Mouse (Mus musculus) embryonic facial prominence, embryonic 12.5 days (tissue): Measurements from ENCODE around the gene Ltbp1. TPM values are rescaled to one million over a fixed set of nuclear protein-coding genes. Genes with fewer than 3 reads are reported as not detected.

ENCODE experiments used
- ATAC-seq: fragments of 200-750 bp; cut with Nextera tagmentation; 2 replicates; pipeline ENCODE4 v1.8.0; 2017; ENCODE audit not compliant: insufficient number of reproducible peaks, insufficient read depth, low FRiP score, low TSS enrichment
- H3K27ac ChIP-seq: fragments of 300-500 bp; sonication (generic); 2 replicates; pipeline ENCODE4 v1.5.1; 2016; ENCODE audit warnings: mild to moderate bottlenecking
- H3K27me3 ChIP-seq: fragments of 300-500 bp; sonication (generic); 2 replicates; pipeline ENCODE4 v1.6.1; 2016; ENCODE audit warnings: mild to moderate bottlenecking, moderate library complexity
- H3K36me3 ChIP-seq: fragments of 300-500 bp; sonication (generic); 2 replicates; pipeline ENCODE4 v1.6.1; 2016; ENCODE audit warnings: mild to moderate bottlenecking
- H3K4me1 ChIP-seq: fragments of 300-500 bp; sonication (generic); 2 replicates; pipeline ENCODE4 v1.6.1; 2016
- H3K4me2 ChIP-seq: fragments of 300-500 bp; sonication (generic); replicated peaks from 2 replicates; pipeline ENCODE4 v1.6.1; 2016; ENCODE audit warnings: mild to moderate bottlenecking, moderate library complexity
- H3K4me3 ChIP-seq: fragments of 300-500 bp; sonication (generic); 2 replicates; pipeline ENCODE4 v1.5.1; 2016; ENCODE audit warnings: mild to moderate bottlenecking
- H3K9ac ChIP-seq: fragments of 300-500 bp; sonication (generic); 2 replicates; pipeline ENCODE4 v1.6.1; 2016; ENCODE audit warnings: mild to moderate bottlenecking, moderate library complexity
- H3K9me3 ChIP-seq: fragments of 300-500 bp; sonication (generic); 2 replicates; pipeline ENCODE4 v1.6.1; 2016; ENCODE audit warnings: mild to moderate bottlenecking, moderate library complexity
- WGBS: fragments of 180-500 bp; shearing (Covaris S2); methylation state at CpG from one replicate; pipeline ENCODE4 v1.1.7; 2016; 5-methylcytosine and 5-hydroxymethylcytosine counted together
- polyA plus RNA-seq: library from polyadenylated mRNA; unstranded; fragments of >200 nt; fragmentation: Nextera tagmentation; extraction: Ambion mirVana; gene quantifications from 2 replicates; pipeline ENCODE4 v1.2.1, GENCODE M21; 2016

Ltbp1 gene
- polyA plus RNA-seq, 1 experiment from 2014 or later, result 36.7 TPM

- WGBS, result 86% methylated on average over 4 of the region's 4 CpGs
- no peak for ATAC-seq
- H3K36me3 ChIP-seq, result peaks cover 5% of the 10 kb centered on the region; the same call in 1 of the 2 replicates
Measured at GRCm38 (mm10) chr17:75388402-75388801, 383.0 kb downstream of the Ltbp1 start.

GRCm38 (mm10) chr17:75390142-75390541 is 384.8 kb downstream of the Ltbp1 start:
- no peak for ATAC-seq
- Histone ChIP-seq H3K9ac (no peak overlapping the region), H3K9me3 (no peaks in the 10 kb centered on the region), H3K4me1 (no peaks in the 10 kb centered on the region), H3K27me3 (no peaks in the 10 kb centered on the region), H3K4me2 (no peak overlapping the region), H3K4me3 (no peak overlapping the region), H3K27ac (no peak overlapping the region), H3K36me3 (peaks cover 5% of the 10 kb centered on the region; the same call in 1 of the 2 replicates)
- 93% methylated on average over 10 of the region's 10 CpGs for WGBS

More at GRCm38 (mm10) chr17:75388402-75388801, 383.0 kb downstream of the Ltbp1 start:
- Histone ChIP-seq H3K4me2 (no peak overlapping the region), H3K9me3 (no peaks in the 10 kb centered on the region), H3K27me3 (no peaks in the 10 kb centered on the region), H3K27ac (no peak overlapping the region), H3K4me1 (no peaks in the 10 kb centered on the region), H3K4me3 (no peak overlapping the region), H3K9ac (no peak overlapping the region)

GRCm38 (mm10) chr17:75391429-75392192 is 386.2 kb downstream of the Ltbp1 start:
- no peak overlapping the region for H3K4me2 ChIP-seq
- ATAC-seq, result no peak
- H3K27me3 ChIP-seq, result no peaks in the 10 kb centered on the region
- peaks cover 5% of the 10 kb centered on the region; the same call in 1 of the 2 replicates for H3K36me3 ChIP-seq
- H3K27ac ChIP-seq, result no peak overlapping the region
- H3K4me1 ChIP-seq, result no peaks in the 10 kb centered on the region
- no peak overlapping the region for H3K4me3 ChIP-seq
- WGBS, result 89% methylated on average over 6 of the region's 6 CpGs
- no peak overlapping the region for H3K9ac ChIP-seq
- no peaks in the 10 kb centered on the region for H3K9me3 ChIP-seq

DNA sequence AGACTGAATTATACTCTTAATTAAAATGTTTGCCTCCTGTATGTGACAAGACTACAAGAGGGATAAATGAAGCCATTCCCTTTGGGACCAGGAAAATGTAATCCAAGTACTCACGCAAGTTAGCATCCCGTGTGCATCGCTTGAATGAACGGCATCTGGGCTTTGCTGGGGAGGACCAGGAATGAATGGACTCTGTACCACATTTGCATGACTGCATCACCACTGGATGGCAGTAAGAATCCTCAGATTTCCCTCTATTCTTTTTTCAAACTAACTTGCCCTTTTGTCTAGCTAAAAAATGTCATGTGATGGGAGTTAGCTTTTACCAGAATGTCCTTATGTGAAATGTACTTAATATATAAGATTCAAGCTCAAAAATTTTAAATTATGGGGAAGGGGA is 401.0 kb downstream of the Ltbp1 start:
- WGBS, result 54% methylated on average over 4 of the region's 4 CpGs

DNA sequence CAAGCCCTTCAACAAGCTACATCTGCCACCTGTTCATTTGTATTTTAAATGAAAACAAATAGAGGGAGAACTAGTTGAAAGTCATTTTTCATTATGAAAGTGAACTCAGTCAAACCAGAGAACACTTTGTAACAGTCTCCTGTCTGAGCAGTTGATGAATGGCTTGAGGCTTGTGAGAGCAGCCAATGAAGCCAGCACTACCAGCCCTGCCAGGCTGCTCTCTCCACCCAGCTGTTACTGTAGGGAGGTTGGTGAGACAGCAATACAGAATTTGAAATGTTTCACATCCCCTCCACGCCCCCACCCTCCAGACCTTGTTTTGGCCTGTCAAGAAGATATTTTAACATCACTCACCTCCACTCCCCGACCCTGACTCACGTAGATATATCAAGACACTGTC is 411.5 kb downstream of the Ltbp1 start:
- no peak overlapping the region for H3K27ac ChIP-seq
- H3K4me2 ChIP-seq, result no peak overlapping the region
- H3K36me3 ChIP-seq, result no peaks in the 10 kb centered on the region
- H3K4me1 ChIP-seq, result no peaks in the 10 kb centered on the region
- ATAC-seq, result no peak
- H3K9ac ChIP-seq, result no peak overlapping the region
- no peak overlapping the region for H3K4me3 ChIP-seq
- no peaks in the 10 kb centered on the region for H3K27me3 ChIP-seq
- 91% methylated on average over 3 of the region's 3 CpGs for WGBS
- H3K9me3 ChIP-seq, result no peaks in the 10 kb centered on the region

More for the DNA sequence above, 401.0 kb downstream of the Ltbp1 start:
- Histone ChIP-seq H3K27me3 (no peaks in the 10 kb centered on the region), H3K4me2 (no peak overlapping the region), H3K4me3 (no peak overlapping the region), H3K9ac (no peak overlapping the region), H3K36me3 (no peaks in the 10 kb centered on the region), H3K27ac (no peak overlapping the region), H3K9me3 (no peaks in the 10 kb centered on the region), H3K4me1 (no peaks in the 10 kb centered on the region)
- ATAC-seq, result no peak

DNA sequence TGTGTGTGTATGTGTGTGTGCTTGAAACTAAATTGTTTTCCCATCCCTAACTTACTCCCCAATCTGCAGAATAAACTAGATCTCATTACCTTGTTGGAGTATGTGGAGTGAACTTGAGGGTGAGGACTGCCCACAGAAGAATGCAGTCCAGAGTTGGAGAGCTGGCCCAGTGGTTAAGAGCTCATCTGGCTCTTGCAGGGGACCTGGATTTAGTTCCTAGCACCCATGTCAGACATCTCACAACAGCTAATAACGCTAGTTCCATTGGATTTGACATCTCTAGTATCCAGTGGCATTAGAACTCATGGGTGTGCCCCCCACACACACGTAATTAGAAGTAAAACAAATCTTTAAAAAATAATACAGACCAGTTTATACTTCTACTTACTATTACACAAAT is 428.8 kb downstream of the Ltbp1 start:
- Histone ChIP-seq H3K9ac (no peak overlapping the region), H3K4me2 (no peak overlapping the region), H3K27ac (no peak overlapping the region), H3K4me3 (no peak overlapping the region), H3K9me3 (no peaks in the 10 kb centered on the region), H3K27me3 (no peaks in the 10 kb centered on the region), H3K36me3 (no peaks in the 10 kb centered on the region), H3K4me1 (0 out of 2 replicates have a peak, but pooled peaks cover 2% of the 10 kb centered on the region)
- 89% methylated on average over 2 of the region's 2 CpGs for WGBS
- no peak for ATAC-seq

- 73% methylated on average over 3 of the region's 3 CpGs for WGBS
- no peak overlapping the region for H3K27ac ChIP-seq
- H3K4me2 ChIP-seq, result no peak overlapping the region
- H3K4me3 ChIP-seq, result no peak overlapping the region
- no peak overlapping the region for H3K9ac ChIP-seq
- no peaks in the 10 kb centered on the region for H3K9me3 ChIP-seq
- no peaks in the 10 kb centered on the region for H3K36me3 ChIP-seq
- 0 out of 2 replicates have a peak, but pooled peaks cover 2% of the 10 kb centered on the region for H3K4me1 ChIP-seq
- ATAC-seq, result no peak
- H3K27me3 ChIP-seq, result no peaks in the 10 kb centered on the region
Measured at GRCm38 (mm10) chr17:75434871-75435270, 429.5 kb downstream of the Ltbp1 start.

DNA sequence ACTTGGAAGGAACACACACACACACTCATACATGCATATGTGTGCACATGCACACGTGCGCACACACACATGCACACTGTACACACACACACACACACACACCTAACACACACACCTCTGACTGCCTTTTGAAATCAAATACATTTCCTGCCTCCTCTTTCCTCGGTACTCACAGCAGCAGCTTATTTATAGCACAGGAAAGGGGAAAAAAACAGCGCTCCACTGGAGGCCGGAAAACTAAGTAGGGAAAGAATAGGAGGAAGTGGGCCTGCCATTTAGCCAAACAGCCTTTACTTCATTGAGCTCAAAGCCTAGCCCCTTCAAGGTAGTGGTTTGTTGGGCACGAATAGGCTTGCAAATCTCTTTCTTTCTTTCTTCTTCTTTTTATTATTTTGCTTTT is 430.2 kb downstream of the Ltbp1 start, which contains the start of gene Rasgrp3:
Gene Rasgrp3 (plus strand): TSS at position 298 of the 400 bp plus-strand sequence.
- Histone ChIP-seq H3K9ac (no peak within 1 kb of the TSS), H3K36me3 (no peaks in the 10 kb centered on the region), H3K4me3 (0 out of 2 replicates have a peak within 1 kb of the TSS, but pooled peaks have one; percentile 4), H3K4me2 (no peak within 1 kb of the TSS), H3K27ac (no peak within 1 kb of the TSS), H3K27me3 (no peaks in the 10 kb centered on the region), H3K4me1 (0 out of 2 replicates have a peak, but pooled peaks cover 2% of the 10 kb centered on the region), H3K9me3 (no peaks in the 10 kb centered on the region)
- ATAC-seq, result no peak
- WGBS, result 54% methylated on average over 6 of the region's 6 CpGs

GRCm38 (mm10) chr17:75436095-75436494 is 430.7 kb downstream of the Ltbp1 start:
- Histone ChIP-seq H3K36me3 (no peaks in the 10 kb centered on the region), H3K27me3 (no peaks in the 10 kb centered on the region), H3K4me2 (no peak overlapping the region), H3K4me3 (no peak overlapping the region), H3K9ac (no peak overlapping the region), H3K4me1 (0 out of 2 replicates have a peak, but pooled peaks cover 2% of the 10 kb centered on the region), H3K27ac (no peak overlapping the region), H3K9me3 (no peaks in the 10 kb centered on the region)
- 65% methylated on average over 8 of the region's 8 CpGs for WGBS
- no peak for ATAC-seq

- Histone ChIP-seq H3K36me3 (no peaks in the 10 kb centered on the region), H3K27ac (no peak overlapping the region), H3K27me3 (no peaks in the 10 kb centered on the region), H3K4me1 (0 out of 2 replicates have a peak, but pooled peaks cover 2% of the 10 kb centered on the region), H3K4me3 (0 out of 2 replicates have a peak overlapping the region, but pooled peaks have one; percentile 4), H3K9ac (no peak overlapping the region), H3K9me3 (no peaks in the 10 kb centered on the region), H3K4me2 (no peak overlapping the region)
- ATAC-seq, result no peak
- 85% methylated on average over 6 of the region's 6 CpGs for WGBS
Measured at GRCm38 (mm10) chr17:75436819-75437218, 431.5 kb downstream of the Ltbp1 start.

DNA sequence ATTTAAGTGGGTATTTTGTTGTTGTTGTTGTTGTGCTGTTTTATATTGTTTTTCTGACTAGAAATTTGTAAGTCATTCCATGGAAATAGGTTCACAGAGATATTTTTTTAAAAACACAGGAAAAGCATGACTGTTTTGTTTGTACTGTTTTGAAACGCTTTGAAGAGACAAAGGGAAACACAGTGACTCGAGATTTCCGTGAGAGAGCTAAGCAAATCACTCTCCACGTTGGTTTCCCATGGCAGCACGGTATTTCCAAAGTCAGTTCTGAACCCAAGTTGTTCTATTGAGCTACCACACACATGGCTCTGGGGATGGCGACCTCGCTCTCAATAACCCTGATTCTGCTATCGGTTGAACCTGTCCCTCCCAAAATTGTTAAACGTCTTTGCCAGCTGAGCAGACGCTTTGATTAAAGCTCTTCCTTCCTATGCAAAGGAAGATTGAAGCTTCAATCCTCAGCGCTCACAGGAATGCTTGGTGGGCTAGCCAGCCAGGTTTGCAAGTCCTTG is 431.9 kb downstream of the Ltbp1 start:
- Histone ChIP-seq H3K4me2 (no peak overlapping the region), H3K4me1 (0 out of 2 replicates have a peak, but pooled peaks cover 2% of the 10 kb centered on the region), H3K27ac (no peak overlapping the region), H3K9ac (no peak overlapping the region), H3K9me3 (no peaks in the 10 kb centered on the region), H3K27me3 (no peaks in the 10 kb centered on the region), H3K36me3 (no peaks in the 10 kb centered on the region), H3K4me3 (no peak overlapping the region)
- WGBS, result 68% methylated on average over 11 of the region's 11 CpGs
- no peak for ATAC-seq

DNA sequence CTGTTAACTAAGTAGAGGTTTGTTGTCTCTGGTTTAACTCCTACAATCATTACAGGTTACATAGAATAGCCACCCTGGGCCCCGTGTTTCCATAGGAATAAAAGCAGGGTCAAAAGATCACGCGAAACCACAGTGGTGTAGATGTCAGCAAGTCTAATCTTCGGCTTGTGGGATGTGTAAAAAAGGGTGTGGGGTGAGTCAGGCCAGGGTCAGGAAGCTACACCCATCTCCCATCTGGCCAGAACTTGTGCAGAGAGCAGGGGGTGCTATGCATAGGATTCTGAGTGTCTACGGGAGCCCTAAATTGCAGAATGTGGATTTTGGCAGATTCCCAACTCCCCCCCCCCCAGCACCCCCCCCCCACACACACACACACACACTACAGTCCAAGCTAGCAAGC is 432.8 kb downstream of the Ltbp1 start:
- Histone ChIP-seq H3K4me3 (no peak overlapping the region), H3K36me3 (no peaks in the 10 kb centered on the region), H3K9me3 (no peaks in the 10 kb centered on the region), H3K4me2 (no peak overlapping the region), H3K27ac (no peak overlapping the region), H3K9ac (no peak overlapping the region), H3K4me1 (0 out of 2 replicates have a peak, but pooled peaks cover 2% of the 10 kb centered on the region), H3K27me3 (no peaks in the 10 kb centered on the region)
- WGBS, result 56% methylated on average over 5 of the region's 5 CpGs
- ATAC-seq, result no peak
